27 mouse cellular contexts compared by ENCODE assay signal in genomic region chr13:82233901-82234300, GRCm38 (mm10).
"Had no signal": no experiment of that assay in that cellular context is flagged by ENCODE, and none has a peak within 500 bp of the region (broad histone marks: within the 10 kb centered on the region; RNA-seq: fewer than 3 reads in every experiment).

No protein-coding gene starts in this region.

- H3K4me1 ChIP-seq: limb, embryonic 10.5 days; limb, embryonic 12.5 days; limb, embryonic 13.5 days; limb, embryonic 15.5 days; liver, embryonic 12.5 days; liver, embryonic 13.5 days; liver, embryonic 15.5 days; lung, embryonic 15.5 days; megakaryocyte, embryonic 14.5 days; midbrain, embryonic 10.5 days; midbrain, embryonic 12.5 days; midbrain, embryonic 13.5 days; midbrain, embryonic 15.5 days; neural tube, embryonic 12.5 days had no signal

- H3K27me3 ChIP-seq: limb, embryonic 12.5 days; limb, embryonic 13.5 days; limb, embryonic 15.5 days; liver, embryonic 12.5 days; liver, embryonic 13.5 days; liver, embryonic 15.5 days; lung, embryonic 15.5 days; megakaryocyte, embryonic 14.5 days; midbrain, embryonic 12.5 days; midbrain, embryonic 13.5 days; midbrain, embryonic 15.5 days; neural tube, embryonic 12.5 days had no signal

- H3K4me3 ChIP-seq: limb, embryonic 10.5 days; limb, embryonic 12.5 days; limb, embryonic 13.5 days; limb, embryonic 15.5 days; liver, embryonic 12.5 days; liver, embryonic 13.5 days; liver, embryonic 15.5 days; lung, embryonic 15.5 days; megakaryocyte, embryonic 14.5 days; midbrain, embryonic 10.5 days; midbrain, embryonic 12.5 days; midbrain, embryonic 13.5 days; midbrain, embryonic 15.5 days; myocyte; neural tube, embryonic 12.5 days had no signal

- H3K9me3 ChIP-seq: limb, embryonic 10.5 days; limb, embryonic 12.5 days; limb, embryonic 13.5 days; limb, embryonic 15.5 days; liver, embryonic 12.5 days; liver, embryonic 13.5 days; liver, embryonic 15.5 days; lung, embryonic 15.5 days; midbrain, embryonic 10.5 days; midbrain, embryonic 12.5 days; midbrain, embryonic 13.5 days; midbrain, embryonic 15.5 days; neural tube, embryonic 12.5 days had no signal

- H3K36me3 ChIP-seq: limb, embryonic 10.5 days; limb, embryonic 12.5 days; limb, embryonic 13.5 days; limb, embryonic 15.5 days; liver, embryonic 12.5 days; liver, embryonic 13.5 days; liver, embryonic 15.5 days; lung, embryonic 15.5 days; midbrain, embryonic 10.5 days; midbrain, embryonic 12.5 days; midbrain, embryonic 13.5 days; midbrain, embryonic 15.5 days; neural tube, embryonic 12.5 days had no signal

- H3K9ac ChIP-seq: limb, embryonic 12.5 days; limb, embryonic 13.5 days; limb, embryonic 15.5 days; liver, embryonic 12.5 days; liver, embryonic 13.5 days; liver, embryonic 14.5 days; liver, embryonic 15.5 days; liver, postnatal 0 days; lung, embryonic 14.5 days; lung, embryonic 15.5 days; midbrain, embryonic 12.5 days; midbrain, embryonic 13.5 days; midbrain, embryonic 15.5 days; neural tube, embryonic 12.5 days had no signal

- DNase-seq: left cerebral cortex, postnatal 4 days; liver; liver, embryonic 13.5 days; liver, postnatal 0 days; lung, adult 18-20 months; lung, adult 2 months; lung, embryonic 14.5 days; lung, postnatal 10 days; lung, postnatal 14 days; lung, postnatal 36 days; midbrain, embryonic 14.5 days had no signal

- H3K27ac ChIP-seq: limb, embryonic 10.5 days; limb, embryonic 12.5 days; limb, embryonic 13.5 days; limb, embryonic 15.5 days; liver, embryonic 12.5 days; liver, embryonic 13.5 days; liver, embryonic 14.5 days; liver, embryonic 15.5 days; lung, embryonic 15.5 days; macrophage; midbrain, embryonic 10.5 days; midbrain, embryonic 12.5 days; midbrain, embryonic 13.5 days; midbrain, embryonic 15.5 days; neural tube, embryonic 12.5 days had no signal
